Mouse (Mus musculus) small intestine, adult 10 weeks (tissue): Measurements from ENCODE around the gene Ftsj3. TPM values are rescaled to one million over a fixed set of nuclear protein-coding genes. Genes with fewer than 3 reads are reported as not detected.

Source experiments
- polyA plus RNA-seq: library from polyadenylated mRNA; stranded (reverse); fragments of 350-450 nt; fragmentation: Illumina TruSeq; extraction: RNeasy Lipid Tissue Mini Kit (QIAGEN cat#74804); gene quantifications from one replicate; pipeline ENCODE4 v1.2.3, GENCODE M21; 2014; ENCODE audit warnings: low replicate concordance

The Ftsj3 gene
- 5.4 TPM for polyA plus RNA-seq

GRCm38 (mm10) chr11:106255685-106256451 is at the start of gene Ftsj3, which contains the start of gene Psmc5:
TSS of gene Ftsj3 (minus strand) at chr11:106256079.
TSS of gene Psmc5 (plus strand) at chr11:106256154.

DNA sequence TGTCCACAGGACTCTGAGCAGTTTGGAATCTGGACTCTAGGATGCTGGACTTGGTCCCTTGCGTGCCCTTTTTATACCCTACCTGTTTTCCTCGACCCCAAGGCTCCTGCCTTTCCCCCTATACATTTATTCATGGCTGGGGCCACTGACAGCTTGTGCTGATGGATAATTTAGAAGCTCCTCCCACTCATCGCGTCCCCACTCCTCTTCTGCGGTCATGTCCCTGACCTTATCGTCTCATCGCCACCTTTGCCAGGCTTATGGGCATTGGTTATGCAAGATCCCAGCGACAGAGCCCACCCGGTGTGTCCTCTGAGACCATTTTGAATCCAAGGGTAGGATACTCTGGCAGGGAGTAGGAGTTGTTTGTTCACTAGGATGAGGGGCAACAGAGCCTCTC is 45.9 kb upstream of the Ftsj3 start, which contains the start of gene Gh:
Gene Gh, minus strand, starts transcription at position 101 of the 400 bp plus-strand sequence.

DNA sequence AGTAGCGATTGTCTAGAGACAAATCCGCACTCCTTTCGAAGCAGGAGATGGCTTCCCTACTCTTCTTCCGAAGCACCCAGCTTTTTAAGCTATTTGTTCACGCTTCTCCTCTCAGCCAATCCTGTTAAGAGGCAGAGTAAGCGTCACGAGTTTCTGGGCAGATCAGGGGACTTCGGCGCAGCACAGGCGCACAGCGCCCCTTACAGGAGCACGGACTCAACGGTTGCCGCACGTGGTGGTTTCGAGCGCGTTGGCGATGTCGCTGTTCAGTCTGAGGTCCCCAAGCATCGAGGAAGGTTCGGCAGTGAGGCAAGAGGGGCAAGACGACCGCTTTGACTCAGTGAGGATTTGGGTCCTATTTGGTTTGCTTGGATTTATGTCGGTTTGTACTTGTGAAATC is 20.6 kb upstream of the Ftsj3 start, which contains the start of gene Tcam1:
Gene Tcam1, plus strand, starts transcription at position 219 of the 400 bp plus-strand sequence.

DNA sequence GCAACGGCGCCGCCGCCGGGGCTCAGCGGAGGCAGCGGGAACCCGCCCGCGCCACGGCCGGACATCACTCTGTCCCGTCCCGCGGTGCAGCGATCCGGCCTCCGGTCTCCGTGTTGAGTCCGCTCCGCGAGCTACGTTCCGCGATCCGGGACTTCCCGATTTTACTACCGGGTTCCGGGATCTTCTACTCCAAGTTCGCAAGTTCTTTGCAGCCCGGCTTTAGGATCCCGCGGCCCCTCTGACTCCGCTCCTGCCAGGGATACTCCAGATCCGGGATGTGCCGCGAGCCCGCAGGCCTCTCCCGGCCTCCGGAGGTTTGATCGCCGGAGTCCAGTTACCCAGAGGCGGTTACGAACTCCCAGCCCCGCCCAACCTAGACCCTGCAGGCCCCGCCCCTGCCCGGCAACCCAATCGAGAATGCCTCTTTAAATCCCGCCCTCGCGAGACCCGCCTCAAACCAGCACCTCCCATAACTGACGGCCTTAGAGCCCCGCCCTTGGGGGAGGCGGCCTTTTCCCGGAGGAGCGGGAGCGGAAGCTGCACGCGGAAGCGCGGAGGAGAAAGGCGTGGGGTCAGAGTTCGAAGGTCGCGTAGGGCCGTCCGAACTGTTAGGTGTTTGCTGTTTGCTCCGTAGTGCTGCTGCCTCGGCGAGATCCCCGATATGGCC is 16.9 kb upstream of the Ftsj3 start, which contains the start of gene Smarcd2:
Gene Smarcd2, minus strand, starts transcription at position 329 of the 667 bp plus-strand sequence.

GRCm38 (mm10) chr11:106216730-106217490 is 39.0 kb downstream of the Ftsj3 start, which contains the start of gene Ddx42:
TSS of gene Ddx42 (plus strand) at chr11:106216926.

GRCm38 (mm10) chr11:106215927-106216729 is 39.8 kb downstream of the Ftsj3 start, which contains the start of gene Ccdc47:
TSS of gene Ccdc47 (minus strand) at chr11:106216344.

DNA sequence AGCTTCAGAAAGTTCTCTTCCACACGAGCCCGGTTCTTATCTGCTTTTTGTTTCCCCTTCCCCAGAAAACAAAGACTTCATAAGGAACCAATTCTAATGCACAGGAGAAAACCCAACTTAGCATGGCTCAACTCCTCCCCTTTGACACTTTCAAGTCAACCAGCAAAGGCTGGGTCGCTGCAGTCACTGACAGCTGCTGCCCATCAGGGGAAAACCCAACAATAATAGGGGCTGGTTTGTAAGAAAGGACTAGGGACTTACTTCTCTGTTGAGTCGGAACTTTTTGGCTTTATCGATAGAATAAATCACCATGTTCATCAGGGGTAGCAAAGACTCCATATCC is 53.8 kb downstream of the Ftsj3 start, which contains the start of gene Strada:
Gene Strada, minus strand, starts transcription at position 46 of the 343 bp plus-strand sequence.

Other genes starting within 250 kb of the Ftsj3 start
- gene Kcnh6, start 248.0 kb downstream of the Ftsj3 start, polyA plus RNA-seq: not detected
- gene Dcaf7, start 219.2 kb downstream of the Ftsj3 start, polyA plus RNA-seq: 36.5 TPM
- 6.8 TPM for gene Taco1, start 190.0 kb downstream of the Ftsj3 start, polyA plus RNA-seq
- 3.5 TPM for gene Map3k3, start 171.5 kb downstream of the Ftsj3 start, polyA plus RNA-seq
- gene Gm10840, start 95.2 kb downstream of the Ftsj3 start, polyA plus RNA-seq: not detected
- gene Limd2, start 95.2 kb downstream of the Ftsj3 start, polyA plus RNA-seq: 1.6 TPM
- 3.2 TPM for gene Strada, start 53.9 kb downstream of the Ftsj3 start, polyA plus RNA-seq
- gene Ccdc47, start 39.7 kb downstream of the Ftsj3 start, polyA plus RNA-seq: 131 TPM
- gene Ddx42, start 39.2 kb downstream of the Ftsj3 start, polyA plus RNA-seq: 34.6 TPM
- gene Psmc5, start 75 bp upstream of the Ftsj3 start, polyA plus RNA-seq: 15.4 TPM
- gene Smarcd2, start 16.9 kb upstream of the Ftsj3 start, polyA plus RNA-seq: 9.3 TPM
- not detected for gene Tcam1, start 20.6 kb upstream of the Ftsj3 start, polyA plus RNA-seq
- not detected for gene Gh, start 45.8 kb upstream of the Ftsj3 start, polyA plus RNA-seq
- 2.1 TPM for gene Cd79b, start 58.7 kb upstream of the Ftsj3 start, polyA plus RNA-seq
- gene Scn4a, start 97.2 kb upstream of the Ftsj3 start, polyA plus RNA-seq: not detected
- gene Prr29, start 109.4 kb upstream of the Ftsj3 start, polyA plus RNA-seq: not detected
- gene Icam2, start 132.0 kb upstream of the Ftsj3 start, polyA plus RNA-seq: not detected
- gene Ern1, start 231.8 kb upstream of the Ftsj3 start, polyA plus RNA-seq: 17.7 TPM